Mouse (Mus musculus): ENCODE measurements around the gene Mettl17. TPM values are rescaled to one million over a fixed set of nuclear protein-coding genes. Genes with fewer than 3 reads are reported as not detected.
A peak's percentile ranks its signal among the peaks of the same experiment; 100 is the strongest.
"Not testable (repeated sequence)": the region's sequence is repeated elsewhere in the genome, so short reads cannot be mapped to it uniquely, and the experiment has no call there.

The Mettl17 gene
- 50.7 and 57.7 TPM in 2 replicates for polyA plus RNA-seq (2015; fragmentation: Nextera tagmentation; extraction: Ambion mirVana)

GRCm38 (mm10) chr14:51884598-51885331, at the start of gene Mettl17:
Gene Mettl17 (plus strand): TSS chr14:51884842.
- WGBS: 0% methylated on average over 43 of the region's 43 CpGs
- H3K4me3 ChIP-seq (replicated peaks): peak within 1 kb of the TSS; percentile 71
- H3K9ac ChIP-seq: peak within 1 kb of the TSS; percentile 46; the same call in 1 of the 2 replicates
- peak; percentile 96 for ATAC-seq (ENCODE audit: insufficient read depth, low FRiP score, low read depth)
- H3K27me3 ChIP-seq (replicated peaks): no peaks in the 10 kb centered on the region
- H3K9me3 ChIP-seq: no peaks in the 10 kb centered on the region
- H3K4me2 ChIP-seq: peak within 1 kb of the TSS; percentile 74
- H3K36me3 ChIP-seq: peaks cover 29% of the 10 kb centered on the region; the same call in 1 of the 2 replicates
- peaks cover 11% of the 10 kb centered on the region; the same call in 1 of the 2 replicates for H3K4me1 ChIP-seq
- peak within 1 kb of the TSS; percentile 84 for H3K27ac ChIP-seq

DNA sequence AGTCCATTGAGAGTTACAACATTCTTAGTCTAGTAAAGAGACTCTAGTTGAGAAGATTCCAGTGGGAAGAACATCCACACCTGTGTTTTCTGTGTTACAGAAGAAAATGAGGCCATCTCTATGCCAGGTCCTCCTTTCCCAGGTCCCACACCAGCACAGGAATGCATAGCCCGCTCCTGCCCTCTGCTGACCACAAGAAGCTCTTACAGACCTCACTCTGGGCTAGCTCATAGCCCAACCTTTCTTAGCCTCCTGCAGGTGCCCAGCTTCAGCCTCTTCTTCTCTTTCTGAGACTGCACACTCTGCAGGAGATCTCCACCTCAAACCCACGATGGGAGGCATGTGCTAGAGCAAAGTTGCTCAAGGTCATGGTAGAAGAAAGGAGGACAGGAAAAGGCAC, 46.2 kb upstream of the Mettl17 start:
- H3K9me3 ChIP-seq; ATAC-seq (ENCODE audit: insufficient read depth, low FRiP score, low read depth); H3K36me3 ChIP-seq; H3K4me3 ChIP-seq (replicated peaks); H3K4me1 ChIP-seq; H3K27me3 ChIP-seq (replicated peaks); H3K27ac ChIP-seq; H3K9ac ChIP-seq; H3K4me2 ChIP-seq: not testable (repeated sequence)
- 33% methylated on average over 2 of the region's 2 CpGs for WGBS

DNA sequence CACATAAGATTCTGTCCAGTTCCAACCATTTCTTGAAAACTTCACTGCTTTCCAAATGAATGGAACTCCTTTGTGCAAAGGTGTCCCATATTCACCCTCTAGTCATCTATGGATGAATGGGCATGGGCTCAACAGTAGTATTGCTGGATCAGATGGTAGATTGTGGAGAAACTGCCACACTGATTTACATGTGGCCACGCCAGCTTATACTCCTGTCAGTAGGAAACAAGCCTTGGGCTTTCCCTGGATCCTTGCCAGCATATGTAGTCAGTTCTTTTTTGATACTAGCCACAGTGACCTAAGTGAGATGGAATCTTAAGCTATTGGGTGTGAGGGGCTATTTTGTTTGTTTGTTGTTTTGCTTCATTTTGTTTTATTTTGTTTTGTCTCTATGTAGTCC, 42.4 kb upstream of the Mettl17 start:
- H3K9me3 ChIP-seq: no peaks in the 10 kb centered on the region
- no peaks in the 10 kb centered on the region for H3K4me1 ChIP-seq
- WGBS: 76% methylated on average over 1 of the region's 1 CpGs
- H3K4me2 ChIP-seq: no peak overlapping the region
- H3K9ac ChIP-seq: no peak overlapping the region
- no peaks in the 10 kb centered on the region for H3K36me3 ChIP-seq
- H3K4me3 ChIP-seq (replicated peaks): no peak overlapping the region
- no peak overlapping the region for H3K27ac ChIP-seq
- no peaks in the 10 kb centered on the region for H3K27me3 ChIP-seq (replicated peaks)
- no peak for ATAC-seq (ENCODE audit: insufficient read depth, low FRiP score, low read depth)

- WGBS: 74% methylated on average over 2 of the region's 2 CpGs
- H3K36me3 ChIP-seq: no peaks in the 10 kb centered on the region
- no peak overlapping the region for H3K9ac ChIP-seq
- no peak overlapping the region for H3K27ac ChIP-seq
- no peaks in the 10 kb centered on the region for H3K4me1 ChIP-seq
- H3K9me3 ChIP-seq: no peaks in the 10 kb centered on the region
- H3K4me2 ChIP-seq: no peak overlapping the region
- no peaks in the 10 kb centered on the region for H3K27me3 ChIP-seq (replicated peaks)
- H3K4me3 ChIP-seq (replicated peaks): no peak overlapping the region
- ATAC-seq (ENCODE audit: insufficient read depth, low FRiP score, low read depth): no peak
These were observed 41.9 kb upstream of the Mettl17 start for GRCm38 (mm10) chr14:51842781-51843180.

- Histone ChIP-seq H3K4me2 (no peak overlapping the region), H3K27me3 (replicated peaks) (no peaks in the 10 kb centered on the region), H3K36me3 (no peaks in the 10 kb centered on the region), H3K9me3 (no peaks in the 10 kb centered on the region), H3K4me1 (no peaks in the 10 kb centered on the region), H3K4me3 (replicated peaks) (no peak overlapping the region), H3K27ac (no peak overlapping the region), H3K9ac (no peak overlapping the region)
- no peak for ATAC-seq (ENCODE audit: insufficient read depth, low FRiP score, low read depth)
These were observed 40.8 kb upstream of the Mettl17 start for GRCm38 (mm10) chr14:51843882-51844281.

- H3K4me3 ChIP-seq (replicated peaks): no peak overlapping the region
- no peaks in the 10 kb centered on the region for H3K27me3 ChIP-seq (replicated peaks)
- no peak overlapping the region for H3K4me2 ChIP-seq
- 59% methylated on average over 3 of the region's 3 CpGs for WGBS
- ATAC-seq (ENCODE audit: insufficient read depth, low FRiP score, low read depth): no peak
- H3K4me1 ChIP-seq: no peaks in the 10 kb centered on the region
- H3K36me3 ChIP-seq: no peaks in the 10 kb centered on the region
- no peak overlapping the region for H3K27ac ChIP-seq
- no peaks in the 10 kb centered on the region for H3K9me3 ChIP-seq
- no peak overlapping the region for H3K9ac ChIP-seq
These were observed 38.1 kb upstream of the Mettl17 start for GRCm38 (mm10) chr14:51846566-51846965.

GRCm38 (mm10) chr14:51851006-51851405, 33.6 kb upstream of the Mettl17 start:
- not testable (repeated sequence) for H3K9ac ChIP-seq; H3K36me3 ChIP-seq; ATAC-seq (ENCODE audit: insufficient read depth, low FRiP score, low read depth); H3K4me1 ChIP-seq; H3K27me3 ChIP-seq (replicated peaks); H3K27ac ChIP-seq; H3K9me3 ChIP-seq; H3K4me3 ChIP-seq (replicated peaks); H3K4me2 ChIP-seq
- WGBS: 41% methylated on average over 3 of the region's 3 CpGs

GRCm38 (mm10) chr14:51853399-51853798, 31.2 kb upstream of the Mettl17 start, which contains the start of gene Ear6:
Gene Ear6 (plus strand): TSS chr14:51853699.
- Histone ChIP-seq H3K27ac (no peak within 1 kb of the TSS), H3K27me3 (replicated peaks) (no peaks in the 10 kb centered on the region), H3K4me3 (replicated peaks) (no peak within 1 kb of the TSS), H3K9me3 (no peaks in the 10 kb centered on the region), H3K4me1 (no peaks in the 10 kb centered on the region), H3K36me3 (no peaks in the 10 kb centered on the region), H3K9ac (no peak within 1 kb of the TSS), H3K4me2 (no peak within 1 kb of the TSS)
- ATAC-seq (ENCODE audit: insufficient read depth, low FRiP score, low read depth): no peak

DNA sequence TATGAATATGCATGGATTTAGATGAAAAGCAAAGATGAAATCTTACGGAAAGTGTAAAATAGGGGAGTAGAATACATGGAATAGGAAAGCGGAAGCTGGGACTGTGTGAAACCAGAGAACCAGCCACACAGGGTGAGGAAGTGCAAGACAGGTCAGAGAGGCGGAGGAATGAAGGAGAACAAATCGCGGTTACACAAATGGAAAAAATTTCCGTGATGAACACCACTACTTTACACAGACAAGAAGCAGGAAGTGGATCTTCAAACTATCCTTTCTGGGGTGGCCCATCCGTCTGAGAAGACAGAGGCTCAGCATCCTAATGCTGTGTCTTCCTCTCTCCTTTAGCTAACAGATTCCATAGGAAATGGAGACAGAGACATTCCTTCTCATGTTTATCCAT, 29.4 kb upstream of the Mettl17 start:
- H3K4me1 ChIP-seq: not testable (repeated sequence)

DNA sequence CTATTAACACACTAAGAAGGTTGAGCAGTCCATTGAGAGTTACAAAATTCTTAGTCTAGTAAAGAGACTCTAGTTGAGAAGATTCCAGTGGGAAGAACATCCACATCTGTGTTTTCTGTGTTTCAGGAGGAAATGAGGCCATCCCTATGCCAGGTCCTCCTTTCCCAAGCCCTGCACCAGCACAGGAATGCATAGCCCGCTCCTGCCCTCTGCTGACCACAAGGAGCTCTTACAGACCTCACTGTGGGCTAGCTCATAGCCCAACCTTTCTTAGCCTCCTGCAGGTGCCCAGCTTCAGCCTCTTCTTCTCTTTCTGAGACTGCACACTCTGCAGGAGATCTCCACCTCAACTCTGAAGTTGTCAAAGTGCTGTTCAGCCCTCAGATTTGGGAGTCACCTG, 21.0 kb upstream of the Mettl17 start:
- not testable (repeated sequence) for H3K4me2 ChIP-seq; H3K36me3 ChIP-seq; H3K27ac ChIP-seq; H3K27me3 ChIP-seq (replicated peaks); H3K4me3 ChIP-seq (replicated peaks); H3K9me3 ChIP-seq; ATAC-seq (ENCODE audit: insufficient read depth, low FRiP score, low read depth); H3K4me1 ChIP-seq; H3K9ac ChIP-seq
- WGBS: 0% methylated on average over 1 of the region's 1 CpGs

More for the DNA sequence above, 29.4 kb upstream of the Mettl17 start:
- H3K9me3 ChIP-seq; ATAC-seq (ENCODE audit: insufficient read depth, low FRiP score, low read depth); H3K4me2 ChIP-seq; H3K27me3 ChIP-seq (replicated peaks); H3K4me3 ChIP-seq (replicated peaks); H3K36me3 ChIP-seq; H3K9ac ChIP-seq; H3K27ac ChIP-seq: not testable (repeated sequence)
- WGBS: 70% methylated on average over 7 of the region's 7 CpGs

DNA sequence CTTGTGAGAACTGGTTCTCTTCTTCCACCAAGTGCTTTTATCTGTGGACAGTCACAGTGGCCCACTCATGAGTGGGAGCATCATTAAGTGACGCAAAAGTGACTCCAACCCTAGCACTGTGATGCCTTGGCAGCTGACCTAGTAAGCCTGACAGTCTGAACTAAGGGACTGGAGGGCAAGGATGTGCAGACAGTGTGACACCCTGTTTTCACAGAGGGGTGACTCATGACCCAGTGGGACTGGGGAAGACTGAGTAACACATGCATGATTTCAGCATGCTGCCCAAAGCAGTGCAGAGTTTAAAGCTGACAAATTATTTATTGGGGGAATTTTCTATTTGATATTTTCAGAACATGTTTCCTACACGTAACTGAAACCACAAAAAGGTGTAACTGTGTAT, 13.9 kb upstream of the Mettl17 start:
- H3K4me3 ChIP-seq (replicated peaks): no peak overlapping the region
- H3K27ac ChIP-seq: no peak overlapping the region
- no peaks in the 10 kb centered on the region for H3K9me3 ChIP-seq
- no peaks in the 10 kb centered on the region for H3K27me3 ChIP-seq (replicated peaks)
- no peaks in the 10 kb centered on the region for H3K36me3 ChIP-seq
- no peak for ATAC-seq (ENCODE audit: insufficient read depth, low FRiP score, low read depth)
- H3K9ac ChIP-seq: no peak overlapping the region
- no peak overlapping the region for H3K4me2 ChIP-seq
- 71% methylated on average over 2 of the region's 2 CpGs for WGBS
- H3K4me1 ChIP-seq: no peaks in the 10 kb centered on the region

DNA sequence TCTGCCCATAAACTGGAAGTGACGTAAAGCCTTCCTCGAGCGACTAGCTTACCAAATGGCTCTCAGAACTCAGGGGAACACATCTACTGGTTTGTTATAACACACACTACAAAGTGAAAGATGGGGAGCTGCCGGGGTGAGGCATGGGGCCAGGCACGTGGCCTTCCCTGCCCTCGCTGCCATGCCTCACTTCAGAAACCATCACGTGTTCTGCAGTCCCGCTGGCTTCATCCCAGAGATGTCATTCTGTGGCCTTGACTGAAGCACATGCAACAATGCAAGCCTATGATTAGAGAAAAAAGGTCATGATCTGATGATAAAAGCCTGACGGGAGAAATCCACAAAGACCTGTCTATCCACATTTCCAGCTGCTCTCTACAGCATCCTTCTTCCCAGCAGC, 12.9 kb upstream of the Mettl17 start:
- H3K27me3 ChIP-seq (replicated peaks): no peaks in the 10 kb centered on the region
- H3K9me3 ChIP-seq: no peaks in the 10 kb centered on the region
- no peak overlapping the region for H3K4me2 ChIP-seq
- no peaks in the 10 kb centered on the region for H3K4me1 ChIP-seq
- no peak for ATAC-seq (ENCODE audit: insufficient read depth, low FRiP score, low read depth)
- H3K36me3 ChIP-seq: no peaks in the 10 kb centered on the region
- H3K4me3 ChIP-seq (replicated peaks): no peak overlapping the region
- no peak overlapping the region for H3K9ac ChIP-seq
- WGBS: 72% methylated on average over 9 of the region's 9 CpGs
- no peak overlapping the region for H3K27ac ChIP-seq

GRCm38 (mm10) chr14:51877517-51877916, 7.1 kb upstream of the Mettl17 start:
- Histone ChIP-seq H3K36me3 (no peaks in the 10 kb centered on the region), H3K27ac (no peak overlapping the region), H3K4me1 (no peaks in the 10 kb centered on the region), H3K9me3 (no peaks in the 10 kb centered on the region), H3K4me2 (no peak overlapping the region), H3K27me3 (replicated peaks) (no peaks in the 10 kb centered on the region), H3K9ac (no peak overlapping the region), H3K4me3 (replicated peaks) (no peak overlapping the region)
- WGBS: 74% methylated on average over 3 of the region's 3 CpGs
- no peak for ATAC-seq (ENCODE audit: insufficient read depth, low FRiP score, low read depth)

Measured in stomach, embryonic 15.5 days (tissue).